Mouse (Mus musculus) liver, postnatal 0 days (tissue): ENCODE results near the gene Apoc1.

Experiments used
- CTCF ChIP-seq: sonication (generic); IDR thresholded peaks from 2 replicates; pipeline ENCODE4 v1.5.1; 2016; ENCODE audit warnings: antibody characterized with exemption, low read depth
- EP300 ChIP-seq: IDR thresholded peaks from 2 replicates; pipeline ENCODE4 v1.6.1; 2016; ENCODE audit warnings: antibody characterized with exemption, low read depth, mild to moderate bottlenecking

- TF ChIP-seq EP300 = no peak
- no peak for TF ChIP-seq CTCF
Observed at GRCm38 (mm10) chr7:19652614-19653013, 39.8 kb downstream of the Apoc1 start.
